Mouse (Mus musculus): Measurements from ENCODE around the gene Cdh16. TPM values are rescaled to one million over a fixed set of nuclear protein-coding genes. Genes with fewer than 3 reads are reported as not detected.

Gene Cdh16
- polyA plus RNA-seq, 1 experiment, result not detected

DNA sequence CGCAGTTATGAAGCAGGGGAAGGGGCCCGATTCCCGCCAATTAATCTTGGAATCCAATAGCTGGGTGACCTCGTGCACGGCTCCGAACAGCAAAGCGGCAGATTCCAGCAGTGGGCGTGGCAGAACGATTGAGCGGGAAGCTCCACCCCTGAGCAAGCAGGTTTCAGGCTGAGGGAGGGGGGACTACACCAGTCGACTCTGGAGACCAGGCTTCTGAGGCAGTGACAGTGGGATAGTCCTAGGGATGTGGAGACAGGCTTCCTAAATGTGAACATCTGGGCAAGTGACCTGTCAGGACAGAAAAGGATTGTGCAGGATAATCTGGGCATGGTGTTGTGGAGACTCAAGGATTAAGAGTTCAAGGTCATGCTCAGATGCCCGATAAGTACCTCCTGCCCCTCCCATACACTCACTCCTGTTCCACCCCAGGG lies 22.2 kb downstream of the Cdh16 start:
- peaks cover 18% of the 10 kb centered on the region for H3K4me1 ChIP-seq (ENCODE audit: control insufficient read depth, insufficient read depth, low read length)
- no peak overlapping the region for H3K4me3 ChIP-seq (ENCODE audit: control insufficient read depth, low read depth, low read length)
- no peaks in the 10 kb centered on the region for H3K27me3 ChIP-seq (ENCODE audit: control insufficient read depth, insufficient read depth, low read length)
- TF ChIP-seq POLR2A (IDR thresholded peaks at IDR 0.05; ENCODE audit: control insufficient read depth, low read depth, low read length) (no peak), CTCF (IDR thresholded peaks at IDR 0.05; ENCODE audit: control insufficient read depth, insufficient read depth, insufficient replicate concordance, low read depth, low read length) (no peak)
- no peak overlapping the region for H3K27ac ChIP-seq (ENCODE audit: control insufficient read depth, insufficient read depth, low read depth, low read length)
- H3K36me3 ChIP-seq (ENCODE audit: control insufficient read depth, insufficient read depth, low read length), result no peaks in the 10 kb centered on the region

DNA sequence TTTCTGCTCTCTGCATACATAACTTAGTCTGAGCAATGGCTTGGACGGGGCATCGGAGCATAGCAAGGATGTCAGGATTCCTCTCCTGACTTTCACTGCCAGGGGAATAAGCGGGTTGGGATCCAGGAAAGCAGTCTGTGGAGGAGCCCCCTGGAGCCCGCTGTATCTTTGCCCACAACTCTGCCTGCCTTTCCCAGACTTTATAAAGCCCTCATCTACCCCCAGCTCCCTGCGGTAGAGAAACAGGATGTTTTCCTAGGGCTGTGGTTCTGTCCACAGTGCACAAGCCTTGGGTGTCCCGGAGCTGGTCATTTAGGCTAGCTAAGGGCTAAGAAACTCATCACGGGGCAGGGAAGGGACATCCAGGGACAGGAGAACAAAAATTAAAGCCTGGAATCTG lies 22.8 kb downstream of the Cdh16 start:
- no peak overlapping the region for H3K4me3 ChIP-seq (ENCODE audit: control insufficient read depth, low read depth, low read length)

DNA sequence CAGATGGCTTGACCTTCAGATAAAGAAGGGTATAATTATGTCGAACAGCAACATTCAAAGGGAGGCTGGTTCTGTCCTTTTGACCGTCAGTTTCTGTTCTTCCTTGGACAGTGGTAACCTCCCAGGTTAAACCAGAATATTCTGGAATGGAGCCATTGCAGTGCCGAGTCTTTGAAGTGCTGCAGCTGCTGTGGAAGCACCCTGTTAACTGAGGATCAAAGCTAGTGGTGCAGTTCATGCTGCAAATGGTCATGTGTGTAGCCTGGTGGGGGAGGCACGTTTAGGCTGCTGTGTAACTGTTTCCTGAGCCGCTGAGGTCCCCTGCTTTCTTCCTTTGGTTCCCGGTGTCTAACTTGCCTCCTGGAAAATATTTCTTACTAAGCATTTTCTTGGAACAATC lies 25.7 kb downstream of the Cdh16 start:
- Histone ChIP-seq H3K27me3 (ENCODE audit: control insufficient read depth, insufficient read depth, low read length) (no peaks in the 10 kb centered on the region), H3K4me3 (ENCODE audit: control insufficient read depth, low read depth, low read length) (no peak overlapping the region), H3K36me3 (ENCODE audit: control insufficient read depth, insufficient read depth, low read length) (no peaks in the 10 kb centered on the region), H3K4me1 (ENCODE audit: control insufficient read depth, insufficient read depth, low read length) (peaks cover 18% of the 10 kb centered on the region), H3K27ac (ENCODE audit: control insufficient read depth, insufficient read depth, low read depth, low read length) (no peak overlapping the region)
- TF ChIP-seq CTCF (IDR thresholded peaks at IDR 0.05; ENCODE audit: control insufficient read depth, insufficient read depth, insufficient replicate concordance, low read depth, low read length) (no peak), POLR2A (IDR thresholded peaks at IDR 0.05; ENCODE audit: control insufficient read depth, low read depth, low read length) (no peak)

More for the DNA sequence above, 22.8 kb downstream of the Cdh16 start:
- Histone ChIP-seq H3K27ac (ENCODE audit: control insufficient read depth, insufficient read depth, low read depth, low read length) (no peak overlapping the region), H3K36me3 (ENCODE audit: control insufficient read depth, insufficient read depth, low read length) (no peaks in the 10 kb centered on the region), H3K27me3 (ENCODE audit: control insufficient read depth, insufficient read depth, low read length) (no peaks in the 10 kb centered on the region), H3K4me1 (ENCODE audit: control insufficient read depth, insufficient read depth, low read length) (peaks cover 18% of the 10 kb centered on the region)
- TF ChIP-seq CTCF (IDR thresholded peaks at IDR 0.05; ENCODE audit: control insufficient read depth, insufficient read depth, insufficient replicate concordance, low read depth, low read length) (no peak), POLR2A (IDR thresholded peaks at IDR 0.05; ENCODE audit: control insufficient read depth, low read depth, low read length) (no peak)

DNA sequence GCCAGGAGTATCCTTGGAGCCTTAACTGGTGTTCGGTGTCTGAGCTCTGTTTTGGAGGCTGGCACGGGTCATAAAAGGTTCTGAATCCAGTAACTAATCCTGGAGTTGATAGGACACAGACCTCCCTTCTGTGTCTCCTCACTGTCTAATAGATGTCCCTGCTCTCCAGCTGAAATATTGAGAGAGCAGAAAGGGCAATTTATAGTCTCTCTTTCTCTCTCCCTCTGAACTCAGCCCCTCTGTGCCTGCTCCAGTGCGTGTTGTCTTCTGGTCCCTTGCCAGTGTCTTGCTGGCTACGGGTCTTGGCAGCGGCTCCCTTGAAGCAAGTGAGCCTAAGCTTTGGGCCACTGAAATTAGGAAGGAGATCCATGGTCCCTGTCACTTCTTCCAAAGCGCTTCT lies 26.5 kb downstream of the Cdh16 start:
- peaks cover 12% of the 10 kb centered on the region for H3K4me1 ChIP-seq (ENCODE audit: control insufficient read depth, insufficient read depth, low read length)
- no peaks in the 10 kb centered on the region for H3K36me3 ChIP-seq (ENCODE audit: control insufficient read depth, insufficient read depth, low read length)
- H3K4me3 ChIP-seq (ENCODE audit: control insufficient read depth, low read depth, low read length), result no peak overlapping the region
- H3K27ac ChIP-seq (ENCODE audit: control insufficient read depth, insufficient read depth, low read depth, low read length), result no peak overlapping the region
- no peak for TF ChIP-seq CTCF (IDR thresholded peaks at IDR 0.05; ENCODE audit: control insufficient read depth, insufficient read depth, insufficient replicate concordance, low read depth, low read length)
- TF ChIP-seq POLR2A (IDR thresholded peaks at IDR 0.05; ENCODE audit: control insufficient read depth, low read depth, low read length), result no peak
- H3K27me3 ChIP-seq (ENCODE audit: control insufficient read depth, insufficient read depth, low read length), result no peaks in the 10 kb centered on the region

DNA sequence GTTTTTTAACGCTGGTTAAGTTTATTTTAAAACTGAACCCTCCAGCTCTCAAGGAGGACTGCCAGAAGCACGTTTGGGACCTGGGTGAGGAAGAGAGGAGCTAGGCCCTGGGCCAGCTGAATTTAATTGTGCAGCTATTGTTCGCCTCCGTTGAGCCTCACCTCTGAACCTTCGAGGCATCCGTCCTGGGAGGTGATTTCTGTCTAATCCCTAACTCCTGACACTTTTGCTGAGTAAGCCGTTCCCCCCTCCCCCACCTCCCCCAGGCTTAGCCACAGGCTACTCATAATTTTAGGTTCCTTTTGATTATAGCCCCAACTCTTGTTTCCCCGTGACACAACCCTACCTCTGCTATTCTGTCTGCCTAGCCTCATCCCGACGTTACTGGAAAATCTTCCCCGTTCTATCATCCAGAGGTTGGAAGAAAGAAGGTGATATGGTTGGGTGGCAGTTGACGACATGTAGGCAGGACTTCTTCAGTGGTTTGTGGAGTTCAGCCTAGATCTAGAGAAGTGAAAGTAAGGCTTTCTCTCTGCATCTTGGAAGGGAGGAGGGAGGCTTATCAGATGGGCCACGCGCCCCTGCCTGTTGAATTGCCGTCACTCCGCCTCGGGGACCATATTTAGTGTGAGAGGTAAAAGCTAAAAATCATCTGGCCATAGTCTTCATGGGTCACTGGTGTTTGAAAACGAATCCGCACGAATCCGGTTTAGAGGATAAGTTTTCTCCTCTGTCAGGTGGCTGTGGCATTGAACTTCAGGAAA lies 28.2 kb downstream of the Cdh16 start:
- no peaks in the 10 kb centered on the region for H3K27me3 ChIP-seq (ENCODE audit: control insufficient read depth, insufficient read depth, low read length)
- H3K27ac ChIP-seq (ENCODE audit: control insufficient read depth, insufficient read depth, low read depth, low read length), result no peak overlapping the region
- TF ChIP-seq POLR2A (IDR thresholded peaks at IDR 0.05; ENCODE audit: control insufficient read depth, low read depth, low read length), result no peak
- TF ChIP-seq CTCF (IDR thresholded peaks at IDR 0.05; ENCODE audit: control insufficient read depth, insufficient read depth, insufficient replicate concordance, low read depth, low read length), result no peak
- no peak overlapping the region for H3K4me3 ChIP-seq (ENCODE audit: control insufficient read depth, low read depth, low read length)
- peaks cover 6% of the 10 kb centered on the region for H3K4me1 ChIP-seq (ENCODE audit: control insufficient read depth, insufficient read depth, low read length)
- no peaks in the 10 kb centered on the region for H3K36me3 ChIP-seq (ENCODE audit: control insufficient read depth, insufficient read depth, low read length)

DNA sequence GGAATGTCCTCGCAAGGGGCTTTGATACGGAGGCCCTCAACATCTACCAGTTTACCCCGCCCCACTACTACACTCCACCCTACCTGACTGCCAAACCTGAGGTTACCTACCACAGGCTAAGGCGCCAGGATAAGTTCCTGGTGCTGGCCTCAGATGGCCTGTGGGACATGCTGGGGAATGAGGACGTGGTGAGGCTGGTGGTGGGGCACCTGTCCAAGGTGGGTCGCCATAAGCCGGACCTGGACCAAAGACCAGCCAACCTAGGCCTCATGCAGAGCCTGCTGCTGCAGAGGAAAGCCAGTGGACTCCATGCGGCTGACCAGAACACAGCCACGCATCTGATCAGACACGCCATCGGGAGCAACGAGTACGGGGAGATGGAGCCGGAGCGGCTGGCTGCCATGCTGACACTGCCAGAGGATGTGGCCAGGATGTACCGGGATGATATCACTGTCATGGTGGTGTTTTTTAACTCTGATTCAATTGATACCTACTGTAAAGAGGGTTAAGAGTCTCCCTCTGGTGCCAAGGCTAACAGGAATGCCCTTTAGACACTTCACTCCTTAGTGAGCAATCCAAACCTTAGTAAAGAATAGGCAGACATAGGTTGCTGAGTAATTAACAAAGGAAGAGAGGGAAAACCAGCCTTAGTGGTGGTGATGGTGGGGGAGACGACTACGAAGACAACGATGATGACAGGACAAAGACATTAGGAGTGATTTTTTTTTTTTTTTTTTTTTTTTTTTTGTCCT lies 29.4 kb downstream of the Cdh16 start:
- H3K27me3 ChIP-seq (ENCODE audit: control insufficient read depth, insufficient read depth, low read length), result no peaks in the 10 kb centered on the region
- peaks cover 8% of the 10 kb centered on the region for H3K4me1 ChIP-seq (ENCODE audit: control insufficient read depth, insufficient read depth, low read length)
- TF ChIP-seq POLR2A (IDR thresholded peaks at IDR 0.05; ENCODE audit: control insufficient read depth, low read depth, low read length) (no peak), CTCF (IDR thresholded peaks at IDR 0.05; ENCODE audit: control insufficient read depth, insufficient read depth, insufficient replicate concordance, low read depth, low read length) (no peak)
- no peak overlapping the region for H3K4me3 ChIP-seq (ENCODE audit: control insufficient read depth, low read depth, low read length)
- no peaks in the 10 kb centered on the region for H3K36me3 ChIP-seq (ENCODE audit: control insufficient read depth, insufficient read depth, low read length)
- no peak overlapping the region for H3K27ac ChIP-seq (ENCODE audit: control insufficient read depth, insufficient read depth, low read depth, low read length)

DNA sequence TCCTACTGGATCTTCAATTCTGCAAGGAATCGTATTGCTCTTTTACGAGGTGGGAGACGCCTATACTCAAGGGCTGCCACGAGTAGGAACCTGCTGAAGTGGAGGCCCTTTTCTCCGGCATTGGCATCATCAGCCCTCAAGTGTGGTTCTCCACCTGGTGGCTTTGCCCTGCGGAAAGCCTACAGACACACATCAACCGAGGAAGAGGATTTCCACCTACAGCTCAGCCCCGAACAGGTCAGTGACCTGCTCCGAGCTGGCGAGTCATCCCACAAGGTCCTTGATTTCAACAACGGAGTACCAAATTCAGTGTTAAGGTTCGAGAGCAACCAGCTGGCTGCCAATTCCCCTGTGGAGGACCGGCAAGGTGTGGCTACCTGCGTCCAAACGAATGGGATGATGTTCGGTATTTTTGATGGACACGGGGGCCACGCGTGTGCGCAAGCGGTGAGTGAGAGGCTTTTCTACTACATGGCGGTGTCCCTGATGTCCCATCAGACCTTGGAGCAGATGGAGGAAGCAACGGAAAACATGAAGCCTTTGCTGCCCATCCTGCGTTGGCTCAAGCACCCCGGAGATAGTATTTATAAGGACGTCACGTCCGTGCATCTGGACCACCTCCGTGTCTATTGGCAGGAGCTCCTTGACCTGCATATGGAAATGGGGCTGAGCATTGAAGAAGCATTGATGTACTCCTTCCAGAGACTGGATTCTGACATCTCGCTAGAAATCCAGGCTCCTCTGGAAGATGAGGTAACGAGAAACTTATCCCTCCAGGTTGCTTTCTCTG lies 30.5 kb downstream of the Cdh16 start:
- Histone ChIP-seq H3K4me1 (ENCODE audit: control insufficient read depth, insufficient read depth, low read length) (peaks cover 8% of the 10 kb centered on the region), H3K4me3 (ENCODE audit: control insufficient read depth, low read depth, low read length) (no peak overlapping the region), H3K27me3 (ENCODE audit: control insufficient read depth, insufficient read depth, low read length) (no peaks in the 10 kb centered on the region), H3K27ac (ENCODE audit: control insufficient read depth, insufficient read depth, low read depth, low read length) (no peak overlapping the region), H3K36me3 (ENCODE audit: control insufficient read depth, insufficient read depth, low read length) (no peaks in the 10 kb centered on the region)
- no peak for TF ChIP-seq POLR2A (IDR thresholded peaks at IDR 0.05; ENCODE audit: control insufficient read depth, low read depth, low read length)
- no peak for TF ChIP-seq CTCF (IDR thresholded peaks at IDR 0.05; ENCODE audit: control insufficient read depth, insufficient read depth, insufficient replicate concordance, low read depth, low read length)
